ENCODE assay signal across 27 mouse cellular contexts in the genomic region with DNA sequence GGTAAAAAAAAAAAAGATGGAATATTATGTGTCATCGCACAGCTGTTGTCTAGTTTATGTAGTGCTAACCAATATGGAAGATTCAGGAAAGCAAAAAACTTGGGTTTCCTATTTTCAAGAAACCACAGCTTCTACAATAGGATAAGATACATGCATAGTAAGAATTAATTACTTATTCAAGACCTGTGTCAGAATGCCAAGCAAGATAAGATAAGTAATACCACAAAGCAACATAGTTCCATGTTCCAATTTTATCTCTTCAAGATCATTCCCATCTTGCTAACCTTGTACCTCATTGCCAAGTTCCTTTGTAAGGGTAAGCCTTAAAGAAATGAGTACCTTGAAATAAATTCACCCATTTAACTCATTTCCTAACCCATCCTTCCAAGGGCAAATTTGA.
"Had no signal": no experiment of that assay in that cellular context is flagged by ENCODE, and none has a peak within 500 bp of the region (broad histone marks: within the 10 kb centered on the region; RNA-seq: fewer than 3 reads in every experiment).

No protein-coding gene starts in this region.

- H3K4me2 ChIP-seq: embryonic facial prominence, embryonic 12.5 days; embryonic facial prominence, embryonic 13.5 days; embryonic facial prominence, embryonic 15.5 days; forebrain, embryonic 12.5 days; forebrain, embryonic 13.5 days; forebrain, embryonic 15.5 days had no signal

- H3K9me3 ChIP-seq: embryonic facial prominence, embryonic 10.5 days; embryonic facial prominence, embryonic 12.5 days; embryonic facial prominence, embryonic 13.5 days; embryonic facial prominence, embryonic 15.5 days; forebrain, embryonic 10.5 days; forebrain, embryonic 12.5 days; forebrain, embryonic 13.5 days; forebrain, embryonic 15.5 days had no signal

- H3K9ac ChIP-seq: embryonic facial prominence, embryonic 12.5 days; embryonic facial prominence, embryonic 13.5 days; embryonic facial prominence, embryonic 15.5 days; forebrain, embryonic 12.5 days; forebrain, embryonic 13.5 days; forebrain, embryonic 15.5 days; forebrain, postnatal 0 days had no signal

- DNase-seq: cerebellum, adult 8-10 months; cerebellum, adult 9-10 months; cerebellum, adult 9-11 months; cerebellum, postnatal 10 days; cerebellum, postnatal 14 days; cerebellum, postnatal 25 days; cerebellum, postnatal 36 days; embryo, embryonic 11 days; forebrain, postnatal 0 days; gastrocnemius, adult 2 months; gastrocnemius, postnatal 10 days; gastrocnemius, postnatal 14 days; gastrocnemius, postnatal 25 days; gastrocnemius, postnatal 36 days; heart, adult 11 months; heart, adult 18-20 months; heart, adult 2 months had no signal

- H3K27ac ChIP-seq: embryonic facial prominence, embryonic 10.5 days; embryonic facial prominence, embryonic 12.5 days; embryonic facial prominence, embryonic 13.5 days; embryonic facial prominence, embryonic 15.5 days; forebrain, embryonic 10.5 days; forebrain, embryonic 12.5 days; forebrain, embryonic 13.5 days; forebrain, embryonic 15.5 days; gastrocnemius, adult 2 months; heart, adult 2 months had no signal

- ATAC-seq: forebrain, embryonic 13.5 days; forebrain, embryonic 14.5 days; forebrain, embryonic 15.5 days; forebrain, postnatal 0 days had no signal

- H3K36me3 ChIP-seq: embryonic facial prominence, embryonic 10.5 days; embryonic facial prominence, embryonic 12.5 days; embryonic facial prominence, embryonic 13.5 days; embryonic facial prominence, embryonic 15.5 days; forebrain, embryonic 10.5 days; forebrain, embryonic 12.5 days; forebrain, embryonic 15.5 days had no signal

- H3K4me3 ChIP-seq: embryonic facial prominence, embryonic 10.5 days; embryonic facial prominence, embryonic 12.5 days; embryonic facial prominence, embryonic 13.5 days; embryonic facial prominence, embryonic 15.5 days; erythroblast, embryonic 14.5 days; forebrain, embryonic 10.5 days; forebrain, embryonic 12.5 days; forebrain, embryonic 13.5 days; forebrain, embryonic 15.5 days; gastrocnemius, adult 2 months; heart, adult 2 months had no signal

- H3K27me3 ChIP-seq: embryonic facial prominence, embryonic 12.5 days; embryonic facial prominence, embryonic 15.5 days; forebrain, embryonic 15.5 days had no signal

- H3K4me1 ChIP-seq: embryonic facial prominence, embryonic 10.5 days; embryonic facial prominence, embryonic 12.5 days; embryonic facial prominence, embryonic 13.5 days; embryonic facial prominence, embryonic 15.5 days; forebrain, embryonic 10.5 days; forebrain, embryonic 12.5 days; forebrain, embryonic 13.5 days; forebrain, embryonic 15.5 days had no signal
